Mouse (Mus musculus) G1E (cell line): Measurements from ENCODE around the gene Ap2b1. TPM values are rescaled to one million over a fixed set of nuclear protein-coding genes. Genes with fewer than 3 reads are reported as not detected.
"Not testable (repeated sequence)": the region's sequence is repeated elsewhere in the genome, so short reads cannot be mapped to it uniquely, and the experiment has no call there.

ENCODE experiments used
- ATAC-seq: 2 replicates; pipeline ENCODE4 v1.8.0; 2016; ENCODE audit warnings: mild to moderate bottlenecking; ENCODE audit not compliant: insufficient number of reproducible peaks, poor library complexity, low FRiP score, severe bottlenecking; ENCODE audit errors: extremely low read depth
- DNase-seq: peaks from one replicate; pipeline ENCODE4 v3.0.0; 2012; ENCODE audit warnings: low spot score
- H3K27me3 ChIP-seq: 2 replicates; pipeline ENCODE4 v1.6.1; 2012; ENCODE audit warnings: mild to moderate bottlenecking, low read length, inconsistent platforms; ENCODE audit not compliant: insufficient read depth
- H3K36me3 ChIP-seq: replicated peaks from 2 replicates; pipeline ENCODE3; 2012; ENCODE audit warnings: mild to moderate bottlenecking, inconsistent platforms
- H3K4me1 ChIP-seq: 2 replicates; pipeline ENCODE4 v1.6.1; 2012; ENCODE audit warnings: low read depth, low read length, inconsistent platforms, mixed read lengths; ENCODE audit not compliant: insufficient read depth
- H3K4me3 ChIP-seq: 2 replicates; pipeline ENCODE4 v1.5.1; 2012; ENCODE audit warnings: low read depth, mild to moderate bottlenecking, inconsistent platforms, low read length, moderate library complexity, mixed read lengths
- H3K9me3 ChIP-seq: replicated peaks from 2 replicates; pipeline ENCODE4 v1.6.1; 2012; ENCODE audit warnings: inconsistent platforms
- CTCF ChIP-seq: IDR thresholded peaks from 2 replicates; pipeline ENCODE4 v1.5.1; 2012; ENCODE audit warnings: low read depth, low read length, inconsistent platforms, mixed read lengths
- GATA1 ChIP-seq: IDR thresholded peaks from 2 replicates; pipeline ENCODE4 v1.6.1; 2012; ENCODE audit warnings: borderline replicate concordance, low read length, inconsistent platforms, mixed read lengths
- GATA2 ChIP-seq: IDR thresholded peaks from 2 replicates; pipeline ENCODE4 v1.6.1; 2012; ENCODE audit warnings: low read depth, low read length, inconsistent platforms, borderline replicate concordance
- POLR2AphosphoS5 ChIP-seq: IDR thresholded peaks from 2 replicates; pipeline ENCODE4 v1.6.1; 2012; ENCODE audit warnings: low read depth, low read length, inconsistent platforms; ENCODE audit not compliant: insufficient replicate concordance
- TAL1 ChIP-seq: conservative IDR thresholded peaks from 2 replicates; pipeline ENCODE4 v1.6.1; 2012; ENCODE audit warnings: low read depth, low read length, inconsistent platforms, mixed read lengths
- polyA plus RNA-seq: library from polyadenylated mRNA; stranded (reverse); fragments of >175 nt; gene quantifications from 2 replicates; pipeline ENCODE4 v1.2.3, GENCODE M21; 2012
- total RNA-seq, 2 experiments: library from RNA; stranded (forward) in 1 of 2; stranded (reverse) in 1 of 2; fragments of 200-1000 nt in 1 of 2; fragments of >200 nt in 1 of 2; fragmentation: Nextera tagmentation in 1 of 2; gene quantifications; 2 replicates each; pipeline ENCODE4 v1.2.3; 2014 to 2017

Ap2b1 gene
- total RNA-seq (2014; fragmentation: Nextera tagmentation) (92.6 and 113 TPM in 2 replicates), total RNA-seq (2017) (68.5 and 76.5 TPM in 2 replicates), polyA plus RNA-seq (17.5 and 17.8 TPM in 2 replicates)

DNA sequence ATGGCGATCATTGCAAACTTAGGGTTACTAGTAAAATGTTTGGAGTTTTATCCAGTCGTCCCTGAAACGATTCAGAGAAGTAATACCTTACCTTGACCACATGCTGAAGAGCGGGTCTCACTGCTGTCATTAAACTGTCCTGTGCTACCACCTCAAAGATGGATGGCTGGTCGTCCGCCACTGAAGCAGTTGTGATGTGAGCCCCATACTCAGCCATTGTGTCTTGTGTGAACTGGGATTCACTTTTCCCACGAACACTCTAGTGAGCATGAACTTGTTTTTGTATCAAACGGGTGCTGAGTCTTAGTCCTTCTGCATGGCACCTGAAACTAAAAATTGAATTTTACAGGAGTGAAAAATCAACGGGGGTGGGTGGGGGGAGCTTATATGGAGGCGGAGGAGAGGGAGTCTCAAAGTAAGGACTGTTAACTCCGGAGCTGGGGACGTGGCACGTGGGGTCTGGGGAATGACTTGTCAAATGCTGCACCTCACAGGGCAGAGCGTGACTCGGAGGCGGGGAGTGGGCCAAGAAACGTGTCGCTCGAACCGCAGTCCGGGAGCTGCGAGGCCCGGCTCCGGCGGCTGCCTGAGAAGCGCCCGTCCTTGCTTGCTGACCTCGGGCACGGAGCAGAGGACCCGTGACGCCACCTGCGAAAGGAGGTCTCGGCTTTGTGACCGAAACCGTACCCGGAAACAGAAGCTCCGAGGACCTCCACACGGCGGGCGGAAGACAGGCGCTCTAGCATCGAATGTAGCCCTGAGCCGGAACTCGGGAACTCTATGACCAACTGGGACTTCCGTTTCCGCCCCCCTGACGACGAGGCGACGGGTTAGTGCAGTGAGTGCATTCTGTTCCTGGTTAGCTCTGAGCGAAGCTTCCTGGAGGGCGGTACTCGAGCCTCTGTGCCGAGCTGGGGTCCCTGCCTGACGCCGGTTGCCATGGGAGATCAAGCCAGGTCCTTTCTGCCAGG is at the start of gene Ap2b1:
TSS of gene Ap2b1 (plus strand) at position 800 of the 971 bp plus-strand sequence.
- peak; percentile 90 for ATAC-seq
- DNase-seq = peak; percentile 81
- H3K4me1 ChIP-seq = peaks cover 56% of the 10 kb centered on the region
- TF ChIP-seq POLR2AphosphoS5 (peak; percentile 62; the same call in 1 of the 2 replicates), TAL1 (no peak), CTCF (no peak)
- no peaks in the 10 kb centered on the region for H3K27me3 ChIP-seq
- H3K9me3 ChIP-seq = no peaks in the 10 kb centered on the region
- H3K4me3 ChIP-seq = peak within 1 kb of the TSS; percentile 79
- peaks cover 52% of the 10 kb centered on the region for H3K36me3 ChIP-seq

DNA sequence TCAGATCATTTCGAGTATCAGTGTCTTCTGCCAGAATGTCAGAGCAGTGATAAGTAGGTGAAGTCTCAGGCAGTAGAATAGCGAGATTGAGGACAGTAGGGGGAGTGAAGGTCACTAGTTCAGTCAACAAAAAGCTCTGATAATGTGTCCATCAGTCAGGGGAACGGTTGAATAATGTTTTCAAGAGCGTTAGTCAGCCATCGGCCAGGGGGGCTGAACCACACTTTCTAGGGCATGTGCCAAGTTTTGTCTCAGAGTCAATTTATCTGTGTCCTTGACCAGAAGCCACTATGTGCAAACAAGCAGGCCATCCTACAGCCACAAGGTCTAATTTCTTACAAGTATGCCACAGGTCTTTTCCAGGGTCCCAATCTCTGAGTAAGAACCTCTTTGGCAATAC is 41.6 kb upstream of the Ap2b1 start:
- not testable (repeated sequence) for H3K4me3 ChIP-seq, H3K4me1 ChIP-seq, DNase-seq, H3K9me3 ChIP-seq, H3K27me3 ChIP-seq, ATAC-seq
- H3K36me3 ChIP-seq = peaks cover 20% of the 10 kb centered on the region

DNA sequence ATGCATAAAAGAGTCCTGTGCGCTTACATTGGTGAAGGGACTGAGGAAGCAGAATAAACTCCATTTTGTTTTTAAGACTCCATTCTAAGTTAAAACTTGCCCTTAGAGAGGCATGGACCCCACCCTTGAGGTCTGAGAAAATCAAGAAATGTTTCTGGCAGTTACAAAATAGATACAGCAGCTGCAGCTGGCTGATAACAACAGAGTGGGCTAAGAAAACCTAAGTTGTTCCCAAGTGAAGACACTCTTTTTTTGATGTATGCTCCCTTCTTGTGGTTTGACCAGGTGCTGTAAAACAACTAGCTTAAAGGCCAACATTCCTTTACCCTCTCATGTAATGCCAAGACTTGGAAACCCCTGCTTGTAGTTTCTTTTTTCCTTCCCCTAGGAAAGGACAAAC is 36.2 kb upstream of the Ap2b1 start:
- Histone ChIP-seq H3K4me3 (no peak overlapping the region; the same call in 1 of the 2 replicates), H3K9me3 (no peaks in the 10 kb centered on the region), H3K27me3 (no peaks in the 10 kb centered on the region), H3K36me3 (peaks cover 17% of the 10 kb centered on the region), H3K4me1 (peaks cover 32% of the 10 kb centered on the region)
- ATAC-seq (peak; percentile 54; the same call in 1 of the 2 replicates), DNase-seq (no peak)
- TF ChIP-seq GATA2 (no peak), TAL1 (peak; percentile 75), POLR2AphosphoS5 (no peak)

DNA sequence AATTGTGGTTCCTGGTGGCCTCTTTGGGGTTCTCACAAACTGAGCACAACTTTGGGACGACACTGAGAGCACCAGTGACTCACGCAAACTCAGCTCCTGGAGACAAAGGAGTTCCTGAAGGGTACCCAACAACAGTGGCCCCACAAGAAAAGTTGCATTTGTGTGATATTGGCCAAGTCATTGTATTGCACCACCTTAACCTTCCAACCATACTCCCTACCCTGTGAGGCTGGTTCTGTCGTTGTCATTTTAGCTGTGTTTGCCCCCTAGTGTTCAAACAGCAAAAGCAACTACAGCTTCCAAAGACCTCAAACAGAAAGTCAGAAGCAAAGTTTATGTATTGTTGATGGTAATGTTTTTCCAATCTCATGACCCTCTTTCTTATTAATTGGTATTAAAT is 35.7 kb upstream of the Ap2b1 start:
- Histone ChIP-seq H3K4me1 (peaks cover 32% of the 10 kb centered on the region), H3K36me3 (peaks cover 17% of the 10 kb centered on the region), H3K9me3 (no peaks in the 10 kb centered on the region), H3K27me3 (no peaks in the 10 kb centered on the region), H3K4me3 (no peak overlapping the region; the same call in 1 of the 2 replicates)
- peak; percentile 40; the same call in 1 of the 2 replicates for TF ChIP-seq CTCF
- TF ChIP-seq GATA1 = no peak
- ATAC-seq (peak; percentile 60; the same call in 1 of the 2 replicates), DNase-seq (peak; percentile 9)

DNA sequence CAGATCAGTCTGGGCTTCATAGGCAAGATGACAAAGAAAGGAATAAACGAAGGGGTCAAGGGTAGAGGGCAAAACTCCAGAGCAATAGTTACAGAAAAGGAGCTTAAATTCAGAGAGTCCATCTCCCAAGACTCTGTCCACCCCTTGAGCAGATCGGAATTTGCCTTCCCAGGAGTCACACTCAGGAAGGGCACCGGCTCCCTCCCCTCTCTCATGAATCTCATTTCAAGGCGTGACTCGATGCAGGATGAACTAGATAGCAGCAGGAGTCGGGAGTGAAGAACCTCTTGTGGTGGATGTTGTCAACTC is 28.0 kb upstream of the Ap2b1 start:
- H3K4me3 ChIP-seq = peak overlapping the region; percentile 70
- H3K9me3 ChIP-seq = no peaks in the 10 kb centered on the region
- no peaks in the 10 kb centered on the region for H3K36me3 ChIP-seq
- ATAC-seq = no peak
- peaks cover 41% of the 10 kb centered on the region for H3K4me1 ChIP-seq
- no peak for DNase-seq
- TF ChIP-seq GATA2 (no peak), TAL1 (no peak), POLR2AphosphoS5 (no peak), CTCF (no peak), GATA1 (no peak)
- peaks cover 1% of the 10 kb centered on the region for H3K27me3 ChIP-seq

DNA sequence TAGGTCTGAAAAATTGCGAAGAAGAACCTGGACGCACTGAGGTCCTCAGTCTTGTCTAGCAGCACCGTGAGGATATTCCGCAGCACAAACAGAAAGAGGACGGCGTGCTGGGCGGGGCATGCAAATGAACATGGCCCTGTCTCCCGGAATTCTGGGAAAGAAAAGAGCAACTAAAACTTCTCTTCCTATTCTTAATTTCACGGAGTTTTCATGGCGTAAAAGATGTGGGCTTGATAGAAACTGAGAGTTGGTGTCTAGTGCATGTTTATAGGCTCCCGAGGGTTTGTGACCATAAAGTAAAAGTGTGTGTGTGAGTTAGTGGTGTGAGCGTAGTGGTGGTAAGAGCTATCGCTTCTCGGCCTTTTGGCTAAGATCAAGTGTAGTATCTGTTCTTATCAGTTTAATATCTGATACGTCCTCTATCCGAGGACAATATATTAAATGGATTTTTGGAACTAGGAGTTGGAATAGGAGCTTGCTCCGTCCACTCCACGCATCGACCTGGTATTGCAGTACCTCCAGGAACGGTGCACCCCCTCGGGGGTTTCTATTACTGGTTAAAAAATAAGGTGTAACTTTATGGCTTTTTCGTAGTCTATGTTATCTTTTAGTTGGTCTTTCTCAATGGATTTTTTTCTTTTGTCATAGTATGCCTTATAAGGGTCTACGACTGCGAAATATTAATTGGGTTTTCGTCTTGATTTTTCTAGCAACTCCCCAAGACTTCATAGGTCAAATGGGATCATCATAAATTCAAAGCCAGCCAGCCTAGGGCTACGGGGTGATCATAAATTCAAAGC is 27.5 kb upstream of the Ap2b1 start:
- DNase-seq (peak; percentile 31), ATAC-seq (peak; percentile 80)
- peak overlapping the region; percentile 70 for H3K4me3 ChIP-seq
- H3K27me3 ChIP-seq = peaks cover 7% of the 10 kb centered on the region
- H3K4me1 ChIP-seq = peaks cover 43% of the 10 kb centered on the region
- H3K9me3 ChIP-seq = no peaks in the 10 kb centered on the region
- peaks cover 4% of the 10 kb centered on the region for H3K36me3 ChIP-seq
- TF ChIP-seq GATA2 (no peak), POLR2AphosphoS5 (peak; percentile 98; the same call in 1 of the 2 replicates)
